Mouse (Mus musculus) left cerebral cortex, postnatal 36 days (tissue): ENCODE results near the gene Mrgprd. TPM values are rescaled to one million over a fixed set of nuclear protein-coding genes. Genes with fewer than 3 reads are reported as not detected.
A peak's percentile ranks its signal among the peaks of the same experiment; 100 is the strongest.

Source experiments
- DNase-seq, 2 experiments: peaks; one replicate each; pipeline ENCODE4 v3.0.0; 2021 to 2022; ENCODE audit warnings: low spot score in 2 of 2, mixed read lengths in 1 of 2
- intact Hi-C: fragments of 180-260 bp; cut with DNase I; formaldehyde crosslinking; loops from one replicate; pipeline ENCODE4 v1.15.1; 2025
- total RNA-seq, 2 experiments: library from RNA; stranded (reverse); gene quantifications; 2 replicates each; pipeline ENCODE4 v1.2.3; 2021

The Mrgprd gene
- total RNA-seq, 2 experiments from 2014 or later, result not detected

- intact Hi-C loops, result no loop called here
- no peak for DNase-seq
Observed at GRCm38 (mm10) chr7:145301341-145302005, 13.2 kb upstream of the Mrgprd start.

- intact Hi-C loops, result no loop called here
- no peak for DNase-seq
Observed at GRCm38 (mm10) chr7:145302488-145303285, 11.9 kb upstream of the Mrgprd start.

DNA sequence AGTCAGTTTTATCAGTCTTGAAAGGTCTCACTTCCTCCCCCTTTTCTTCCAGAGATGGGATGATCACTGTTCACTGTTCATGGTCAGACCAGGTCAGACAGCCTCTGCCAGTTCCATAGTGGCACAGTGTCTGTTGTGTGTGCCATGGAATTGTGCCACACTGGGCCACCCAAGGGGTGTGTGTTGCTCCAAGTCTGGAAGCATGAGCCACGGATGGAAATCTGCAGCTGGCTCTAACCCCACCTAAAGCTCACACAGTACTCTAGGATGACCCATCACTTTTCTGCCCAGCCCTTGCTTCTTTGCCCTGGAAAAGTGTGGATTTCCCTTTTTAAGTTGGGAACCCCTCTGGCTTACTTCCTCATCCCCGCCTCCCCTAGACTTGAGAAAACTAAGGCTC lies 10.5 kb upstream of the Mrgprd start:
- intact Hi-C loops, result no loop called here
- no peak for DNase-seq

- no peak for DNase-seq
- intact Hi-C loops, result no loop called here
Observed at GRCm38 (mm10) chr7:145307636-145308035, 7.0 kb upstream of the Mrgprd start.

DNA sequence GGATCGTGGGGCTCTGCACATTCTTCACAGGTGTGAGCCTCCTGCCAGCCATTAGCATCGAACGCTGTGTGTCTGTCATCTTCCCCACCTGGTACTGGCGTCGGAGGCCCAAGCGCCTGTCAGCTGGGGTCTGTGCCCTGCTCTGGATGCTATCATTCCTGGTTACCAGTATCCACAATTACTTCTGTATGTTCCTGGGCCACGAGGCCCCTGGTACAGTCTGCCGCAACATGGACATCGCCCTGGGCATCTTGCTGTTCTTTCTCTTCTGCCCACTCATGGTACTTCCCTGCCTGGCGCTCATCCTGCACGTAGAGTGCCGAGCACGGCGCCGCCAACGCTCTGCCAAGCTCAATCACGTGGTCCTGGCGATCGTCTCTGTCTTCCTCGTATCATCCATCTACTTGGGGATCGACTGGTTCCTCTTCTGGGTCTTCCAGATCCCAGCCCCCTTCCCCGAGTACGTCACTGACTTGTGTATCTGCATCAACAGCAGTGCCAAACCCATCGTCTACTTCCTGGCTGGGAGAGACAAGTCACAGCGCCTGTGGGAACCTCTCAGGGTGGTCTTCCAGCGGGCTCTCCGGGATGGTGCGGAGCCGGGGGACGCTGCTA lies 6.5 kb upstream of the Mrgprd start:
- DNase-seq, result no peak

DNA sequence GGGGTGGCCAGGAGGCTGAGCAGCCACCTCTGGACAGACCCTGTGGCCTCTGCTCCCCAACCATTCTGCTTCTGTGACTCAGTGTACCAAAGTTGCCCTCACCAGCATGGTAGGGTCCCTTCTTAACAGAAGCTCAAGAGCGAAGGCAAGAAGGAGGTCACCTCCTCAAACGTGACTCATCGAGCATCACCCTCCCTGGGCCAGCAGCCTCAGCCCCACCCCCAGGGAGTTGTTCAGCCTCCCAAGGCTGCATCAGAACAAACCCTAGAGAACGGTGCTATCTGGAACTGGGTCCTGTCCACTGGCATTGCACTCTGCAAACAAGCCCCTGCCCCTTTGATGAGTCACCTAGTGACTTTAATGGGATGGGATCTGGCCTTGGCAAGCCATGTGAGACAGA lies 5.8 kb upstream of the Mrgprd start:
- intact Hi-C loops, result no loop called here
- no peak for DNase-seq

More for the DNA sequence above, 6.5 kb upstream of the Mrgprd start:
- intact Hi-C loops, result no loop called here

- DNase-seq, result no peak
- intact Hi-C loops, result no loop called here
Observed at GRCm38 (mm10) chr7:145309877-145310276, 4.8 kb upstream of the Mrgprd start.

DNA sequence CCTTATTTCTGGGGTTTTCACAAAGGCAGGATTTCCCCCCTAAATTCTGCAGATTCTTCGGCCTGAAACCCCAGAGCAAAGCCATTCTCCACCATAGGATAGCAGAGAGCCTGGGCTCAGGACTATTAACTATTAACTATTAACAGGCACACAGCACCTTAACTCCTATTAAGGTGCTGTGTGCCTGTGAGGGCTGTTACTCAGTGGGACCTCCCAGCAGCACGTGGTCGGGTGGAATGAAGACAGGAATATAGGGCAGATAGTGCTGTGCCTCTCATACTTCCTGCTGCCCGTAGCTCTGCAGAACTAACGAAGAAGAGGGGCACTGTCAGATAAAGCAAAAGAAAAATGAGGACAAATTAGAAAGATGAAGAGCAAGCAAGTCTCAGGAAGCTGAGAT lies 4.1 kb upstream of the Mrgprd start:
- intact Hi-C loops, result no loop called here
- no peak for DNase-seq

GRCm38 (mm10) chr7:145312137-145312536 lies 2.5 kb upstream of the Mrgprd start:
- intact Hi-C loops, result no loop called here
- DNase-seq, result no peak

DNA sequence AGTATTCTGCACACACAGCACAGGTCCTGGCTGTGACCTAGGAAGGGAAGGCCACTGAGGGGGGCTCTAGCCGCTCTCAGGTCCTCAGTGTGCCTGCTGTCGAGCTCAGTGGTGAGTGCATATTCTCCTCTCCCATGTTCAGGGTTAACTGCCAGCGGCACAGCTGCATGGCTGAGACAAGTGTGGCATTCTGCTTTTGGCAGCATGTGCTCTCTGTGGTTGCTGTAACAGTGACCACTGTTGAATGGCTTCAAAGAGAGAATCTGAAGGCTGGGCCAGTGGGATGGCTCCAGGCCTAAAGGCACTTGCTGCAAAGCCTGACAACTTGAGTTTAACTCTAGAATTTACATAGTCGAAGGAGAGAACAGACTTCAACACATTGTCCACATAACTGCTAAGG lies 2.9 kb downstream of the Mrgprd start:
- DNase-seq, result no peak
- intact Hi-C loops, result no loop called here

- intact Hi-C loops, result no loop called here
- DNase-seq, result peak; percentile 35 to 47
Observed at GRCm38 (mm10) chr7:145319481-145319880, 4.8 kb downstream of the Mrgprd start.

DNA sequence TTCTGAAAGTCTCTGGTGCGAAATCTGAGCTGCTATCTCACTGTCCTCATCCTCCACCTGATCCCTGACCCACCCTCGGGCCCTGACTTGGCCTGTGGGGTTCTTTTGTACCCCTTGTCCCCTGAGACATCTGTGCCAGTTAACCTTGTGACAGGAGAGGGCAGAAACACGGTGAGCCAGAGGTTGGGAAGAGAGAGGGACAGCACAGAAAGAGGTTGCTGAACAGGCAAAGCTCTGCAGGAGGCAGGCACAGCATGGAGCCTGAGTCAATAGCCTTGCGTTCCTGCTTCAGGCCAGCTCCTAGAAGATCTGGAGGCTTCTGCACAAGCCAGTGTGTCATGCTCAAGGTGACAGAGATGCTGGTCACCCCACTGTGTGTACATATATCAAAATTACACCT lies 9.0 kb downstream of the Mrgprd start:
- no peak for DNase-seq
- intact Hi-C loops, result no loop called here

GRCm38 (mm10) chr7:145325697-145326096 lies 11.1 kb downstream of the Mrgprd start:
- no peak for DNase-seq
- intact Hi-C loops, result no loop called here

DNA sequence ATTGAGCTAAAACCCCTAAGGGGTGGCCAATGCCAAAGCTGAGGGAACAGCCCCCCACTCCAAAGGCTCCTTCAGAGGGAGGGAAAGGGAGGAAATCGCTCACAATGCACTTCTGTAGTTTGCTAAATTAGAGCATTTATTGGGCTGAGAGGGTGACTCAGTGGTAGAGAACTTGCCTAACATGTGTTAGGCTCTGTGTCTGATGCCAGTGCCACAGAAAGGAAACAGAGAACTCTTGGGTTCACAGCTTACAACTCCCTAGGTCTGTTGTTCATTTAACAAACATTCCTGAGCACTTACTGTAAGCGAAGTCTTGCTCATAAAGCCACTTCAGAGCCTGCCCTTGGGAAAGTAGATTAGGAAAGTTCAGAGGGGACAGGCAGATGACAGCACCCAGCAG lies 15.3 kb downstream of the Mrgprd start:
- intact Hi-C loops, result no loop called here
- DNase-seq, result no peak

GRCm38 (mm10) chr7:145330641-145331040 lies 16.0 kb downstream of the Mrgprd start:
- no peak for DNase-seq
- intact Hi-C loops, result no loop called here

DNA sequence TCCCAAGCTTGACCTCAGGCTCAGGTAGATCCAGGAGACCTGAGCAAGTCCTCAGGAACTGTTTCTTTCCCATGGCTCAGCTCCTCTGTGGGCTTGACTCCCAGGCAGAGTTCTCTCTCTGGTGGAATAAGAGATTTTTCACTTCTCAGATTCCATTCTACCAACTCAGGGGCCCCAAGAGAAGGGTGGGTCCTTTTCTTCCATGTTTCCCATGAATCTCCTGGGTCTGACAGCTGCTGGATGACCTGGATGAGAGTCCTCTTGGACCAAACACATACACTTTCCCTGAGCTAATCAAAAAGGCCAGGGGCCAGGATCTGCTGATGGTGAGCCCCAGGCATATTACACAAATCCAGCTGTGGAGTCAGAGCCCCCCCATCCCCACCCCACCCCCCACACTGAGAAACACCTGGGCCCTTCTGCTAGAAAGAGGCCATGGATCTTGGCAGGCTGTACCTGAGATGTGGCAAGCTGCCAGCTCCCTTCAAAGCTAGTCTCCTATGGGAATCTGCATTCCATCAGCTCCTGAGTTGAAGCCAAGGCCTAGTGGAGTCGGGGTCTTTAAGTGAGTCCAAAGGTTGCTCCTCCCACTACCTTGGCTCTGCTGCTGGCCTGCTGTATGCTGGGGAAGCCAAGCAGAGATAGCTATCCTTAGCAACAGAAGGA lies 17.9 kb downstream of the Mrgprd start:
- no peak for DNase-seq
- intact Hi-C loops, result no loop called here

DNA sequence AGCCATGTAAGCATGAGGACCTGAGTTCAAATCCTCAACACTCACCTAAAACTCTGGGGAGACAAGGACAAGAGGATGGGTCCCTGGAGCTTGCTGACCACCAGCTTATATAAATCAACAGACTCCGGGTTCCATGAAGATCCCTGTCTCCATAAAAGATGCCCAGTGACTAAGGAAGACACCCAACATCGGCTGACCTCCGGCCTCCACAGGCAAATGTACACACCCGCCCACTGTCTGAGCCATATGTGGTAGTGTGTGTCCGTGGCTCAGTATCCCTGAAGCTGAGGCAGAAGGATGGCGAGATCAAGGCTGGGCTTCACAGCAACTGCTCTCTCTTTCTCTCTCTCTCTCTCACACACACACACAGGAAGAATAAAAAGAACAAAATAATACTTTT lies 19.3 kb downstream of the Mrgprd start:
- intact Hi-C loops, result no loop called here
- DNase-seq, result no peak

GRCm38 (mm10) chr7:145334428-145335027 lies 19.9 kb downstream of the Mrgprd start:
- intact Hi-C loops, result no loop called here
- no peak for DNase-seq

- no peak for DNase-seq
- intact Hi-C loops, result no loop called here
Observed at GRCm38 (mm10) chr7:145335199-145335598, 20.6 kb downstream of the Mrgprd start.
